Mouse (Mus musculus) frontal cortex, adult 2 months (tissue): ENCODE data around the gene Rin3. TPM values are rescaled to one million over a fixed set of nuclear protein-coding genes. Genes with fewer than 3 reads are reported as not detected.

Experiments used
- DNase-seq, 2 experiments: peaks; one replicate each; pipeline ENCODE4 v3.0.0; 2022; ENCODE audit warnings: low spot score in 1 of 2; ENCODE audit errors: extremely low spot score in 1 of 2
- polyA plus RNA-seq: library from polyadenylated mRNA; depleted of rRNA; stranded (reverse); fragments of >200 nt; gene quantifications from 2 replicates; pipeline ENCODE4 v1.2.3, GENCODE M21; 2012

The Rin3 gene
- polyA plus RNA-seq, 1 experiment, result 1.7 TPM

DNA sequence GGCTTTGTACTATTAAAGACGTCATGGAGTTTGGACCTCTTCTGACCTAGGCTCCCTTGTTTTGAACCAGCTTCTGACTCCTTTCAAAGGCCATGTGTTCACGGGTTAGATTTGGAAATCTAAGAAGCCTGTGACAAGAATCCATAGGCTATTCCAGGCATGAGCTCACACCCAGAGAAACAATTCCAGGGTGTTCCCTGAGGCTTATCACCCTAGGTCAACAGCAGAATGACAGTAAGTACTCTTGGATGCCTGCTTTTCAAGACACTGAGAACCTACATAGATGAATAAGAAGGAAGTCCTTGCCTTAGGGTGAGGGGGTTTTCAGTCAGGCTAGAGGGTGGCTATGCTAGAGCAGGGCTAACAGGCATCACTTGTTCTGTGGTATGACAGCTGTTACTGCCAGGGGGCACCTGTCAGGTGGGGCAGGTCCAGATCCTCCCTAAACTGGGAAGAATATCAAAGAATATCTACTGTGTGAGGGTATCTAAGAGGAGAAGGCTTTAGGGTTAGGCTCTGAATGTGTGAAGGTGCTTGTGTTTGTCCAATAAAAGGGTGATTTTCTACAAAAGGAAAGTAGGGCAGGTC lies 44.0 kb downstream of the Rin3 start:
- DNase-seq, result no peak

DNA sequence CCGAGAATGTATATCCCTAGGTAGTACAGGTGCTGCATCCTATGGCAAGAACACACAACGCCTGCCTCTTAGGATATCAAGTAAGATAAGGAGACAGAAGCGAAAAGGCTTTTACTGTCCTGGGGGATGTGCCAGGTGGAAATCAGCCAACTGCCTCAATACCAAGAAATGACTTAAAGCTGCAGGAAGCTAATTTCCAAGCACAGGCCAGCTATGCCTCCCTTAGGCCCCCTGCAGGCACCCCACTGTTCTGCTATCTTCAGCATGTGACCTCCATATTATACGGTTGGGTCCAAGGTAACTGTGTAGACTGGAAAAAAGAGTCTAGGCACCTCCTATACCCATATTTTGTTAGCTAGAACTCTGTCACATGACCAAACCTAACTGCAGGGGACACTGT lies 44.7 kb downstream of the Rin3 start:
- DNase-seq, result no peak

DNA sequence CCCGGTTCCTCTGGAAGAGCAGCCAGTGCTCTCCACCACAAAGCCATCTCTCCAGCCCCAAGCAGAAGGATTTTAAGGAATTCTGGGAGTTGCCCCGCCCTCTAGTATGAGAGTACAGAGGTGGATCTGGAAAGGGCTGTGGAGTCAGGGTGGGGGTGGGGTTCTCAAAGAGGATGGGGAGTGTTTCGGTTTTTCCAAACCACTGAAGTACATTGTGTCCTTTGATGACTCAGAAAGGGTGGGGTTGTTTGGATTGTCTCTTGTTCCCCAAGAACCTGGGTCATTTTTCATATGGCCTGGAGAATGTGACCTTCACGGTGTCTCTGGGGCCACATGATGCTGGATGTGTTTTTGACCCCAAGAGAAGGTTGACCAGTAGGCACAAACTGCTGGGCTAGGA lies 45.2 kb downstream of the Rin3 start:
- no peak for DNase-seq

DNA sequence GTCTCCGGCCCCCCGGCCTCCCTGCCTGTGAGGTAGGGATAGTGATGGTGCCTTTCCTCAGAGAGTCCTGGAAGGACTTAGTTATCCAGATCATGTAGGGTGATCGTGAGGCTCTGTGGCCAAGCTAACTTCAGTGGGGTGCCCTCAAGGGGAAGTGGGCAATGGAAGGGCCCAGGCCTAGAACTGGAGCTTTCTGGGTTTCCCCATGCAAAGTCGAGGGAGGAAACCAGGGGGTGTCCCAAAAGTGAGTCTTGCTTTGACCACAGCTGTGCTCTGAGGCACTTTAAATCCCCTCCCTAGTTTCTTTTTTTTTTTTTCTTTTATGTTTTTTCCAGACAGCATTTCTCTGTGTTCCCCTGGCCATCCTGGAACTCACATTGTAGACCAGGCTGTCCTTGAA lies 47.3 kb downstream of the Rin3 start:
- no peak for DNase-seq

DNA sequence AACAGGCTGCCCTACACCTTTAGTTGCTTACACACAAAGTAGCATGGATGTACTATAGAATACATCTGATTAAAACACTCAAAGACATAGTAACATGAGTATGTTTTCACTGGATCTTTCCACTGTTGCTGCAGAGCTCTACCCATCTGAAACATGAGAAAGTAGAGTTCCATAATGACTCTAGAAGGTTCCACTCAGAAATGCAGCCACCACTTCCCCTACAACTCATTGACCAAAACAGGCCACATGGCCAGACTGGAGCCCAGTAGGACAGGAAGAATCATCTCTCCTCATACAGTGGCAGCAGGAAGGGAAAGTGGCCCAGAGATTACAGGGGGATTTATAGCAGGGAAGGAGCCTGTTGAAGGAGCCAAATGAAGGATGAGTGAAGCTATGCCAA lies 47.9 kb downstream of the Rin3 start:
- DNase-seq, result no peak

DNA sequence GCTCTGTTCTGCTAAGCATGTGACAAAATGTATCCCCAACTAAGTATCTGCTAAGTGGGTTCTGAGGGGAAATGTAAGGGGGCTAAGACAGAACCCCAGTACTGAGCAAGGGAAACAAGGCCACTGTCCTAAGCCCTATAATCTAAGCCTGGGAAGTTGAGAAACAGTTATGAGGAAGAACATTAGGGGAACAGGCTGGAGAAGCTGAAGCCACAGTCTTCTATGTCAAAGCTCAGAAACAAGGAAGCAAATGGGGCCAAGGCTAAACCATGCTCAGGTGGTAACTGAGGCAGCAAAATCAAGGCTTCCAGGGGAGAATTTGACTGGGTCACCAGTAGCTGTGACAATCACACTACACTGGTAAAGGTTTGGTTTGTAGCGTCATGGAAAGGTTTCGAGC lies 50.3 kb downstream of the Rin3 start:
- DNase-seq, result no peak

DNA sequence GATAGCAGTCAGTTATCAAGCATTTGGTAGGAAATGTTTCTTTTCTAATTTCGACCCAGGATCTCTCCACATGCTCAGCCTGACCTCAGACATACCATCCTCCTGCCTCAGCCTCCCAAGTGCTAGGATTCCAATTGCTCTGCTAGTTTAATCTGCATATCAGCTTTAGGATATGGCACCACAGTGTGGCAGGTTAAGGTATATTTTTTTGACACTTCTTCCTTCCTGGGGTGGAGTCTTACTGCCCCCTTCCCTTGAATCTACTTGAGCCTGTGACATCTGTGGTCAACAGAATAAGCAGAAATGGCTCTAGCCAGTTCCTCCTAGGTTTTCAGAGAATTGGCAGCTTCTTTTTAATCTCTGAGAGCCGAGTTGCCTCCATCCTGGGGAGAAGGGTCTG lies 56.2 kb downstream of the Rin3 start:
- DNase-seq, result peak in 1 of 2 experiments; percentile 20

DNA sequence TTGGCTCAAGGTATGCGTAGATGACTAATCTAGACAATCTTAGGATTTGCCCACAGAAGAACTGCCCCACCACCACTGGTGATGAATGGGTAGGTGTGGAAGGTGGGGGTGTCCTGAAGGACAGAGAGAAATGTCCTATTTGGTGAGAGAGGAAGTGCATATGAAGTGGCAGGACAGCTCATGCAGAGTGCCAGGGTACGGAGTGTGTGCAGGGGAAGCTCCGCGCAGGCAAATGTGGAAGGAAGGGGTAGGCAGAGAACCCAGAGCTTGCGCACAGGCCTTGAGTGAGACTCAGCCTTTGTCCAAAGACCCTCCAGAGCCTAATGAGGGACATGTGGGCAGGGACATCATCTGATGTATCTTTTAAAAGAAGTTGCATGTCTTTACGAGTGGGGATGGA lies 57.6 kb downstream of the Rin3 start:
- no peak for DNase-seq

DNA sequence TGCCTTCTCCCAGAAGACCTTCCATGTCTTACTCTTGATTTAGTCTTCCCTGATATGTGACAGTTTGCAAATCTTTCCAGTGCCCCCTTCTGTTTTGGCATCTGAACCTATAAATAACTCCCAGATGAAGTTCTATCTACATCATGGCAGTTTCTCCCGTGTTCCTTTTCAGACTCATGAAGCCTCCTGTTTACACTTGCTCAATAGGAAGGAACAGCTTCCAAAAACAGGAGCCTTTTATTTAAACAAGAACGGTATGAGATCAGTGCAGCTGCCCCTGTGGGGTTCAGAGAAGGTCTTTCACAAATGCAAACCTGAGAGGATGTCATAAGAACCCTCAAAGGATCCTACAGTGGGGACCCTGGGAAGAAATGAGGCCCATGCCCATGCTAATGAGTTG lies 59.3 kb downstream of the Rin3 start:
- no peak for DNase-seq

DNA sequence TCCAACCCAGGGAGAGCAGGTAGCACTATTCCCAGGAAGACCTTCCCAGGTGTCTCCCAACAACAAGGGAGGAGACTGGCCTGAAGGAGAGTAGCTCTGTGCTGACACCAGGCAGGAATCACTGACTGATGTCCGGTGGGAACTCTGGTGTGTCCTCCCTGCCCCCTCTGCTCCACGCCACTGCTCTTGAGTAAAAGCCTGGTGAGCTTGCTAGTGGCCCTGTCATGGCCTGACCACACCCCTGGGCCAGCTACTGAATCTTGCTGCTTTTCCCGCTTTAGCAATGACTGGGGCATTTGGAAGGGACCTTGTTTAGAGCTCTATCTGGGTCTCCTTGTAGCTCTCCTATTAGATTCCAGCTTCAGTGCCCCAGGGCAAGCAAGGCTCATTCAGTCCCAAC lies 59.8 kb downstream of the Rin3 start:
- no peak for DNase-seq

DNA sequence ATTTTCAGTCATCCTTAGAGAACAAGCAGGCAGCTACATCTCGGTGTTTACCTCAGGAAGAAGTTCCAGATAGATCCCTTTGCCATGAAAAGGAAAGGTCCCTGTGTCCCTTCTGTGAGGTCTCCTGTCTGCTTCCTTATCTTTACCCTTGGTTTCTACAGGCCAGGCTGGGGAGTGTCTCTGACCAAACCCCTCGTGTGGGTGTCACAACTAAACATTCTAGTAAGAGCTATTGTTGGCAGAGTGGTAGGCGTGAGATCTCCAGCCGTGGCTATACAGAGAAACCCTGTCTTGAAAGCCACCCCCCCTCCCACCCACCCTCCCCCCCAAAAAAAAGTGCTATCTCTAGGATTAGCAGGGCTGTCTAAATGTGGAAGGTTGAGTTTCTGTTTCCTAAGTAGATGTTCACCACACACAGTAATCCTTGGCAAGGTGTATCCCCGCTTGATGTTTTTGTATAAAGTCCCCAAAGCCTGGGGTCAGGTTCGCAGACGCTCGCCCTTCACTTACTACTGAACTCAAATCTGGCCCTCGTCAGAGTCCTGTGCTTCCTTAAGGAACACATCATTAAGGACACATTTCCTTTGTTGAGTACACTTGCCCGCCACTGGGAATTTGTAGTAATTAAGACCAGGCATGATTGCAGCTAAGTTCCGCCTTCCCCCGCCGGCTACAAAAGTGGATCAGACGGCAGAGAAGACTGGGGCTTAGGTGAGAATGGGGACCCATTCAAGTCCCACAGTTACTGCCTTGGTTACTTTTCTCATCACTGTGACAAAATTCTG lies 62.4 kb downstream of the Rin3 start:
- no peak for DNase-seq

DNA sequence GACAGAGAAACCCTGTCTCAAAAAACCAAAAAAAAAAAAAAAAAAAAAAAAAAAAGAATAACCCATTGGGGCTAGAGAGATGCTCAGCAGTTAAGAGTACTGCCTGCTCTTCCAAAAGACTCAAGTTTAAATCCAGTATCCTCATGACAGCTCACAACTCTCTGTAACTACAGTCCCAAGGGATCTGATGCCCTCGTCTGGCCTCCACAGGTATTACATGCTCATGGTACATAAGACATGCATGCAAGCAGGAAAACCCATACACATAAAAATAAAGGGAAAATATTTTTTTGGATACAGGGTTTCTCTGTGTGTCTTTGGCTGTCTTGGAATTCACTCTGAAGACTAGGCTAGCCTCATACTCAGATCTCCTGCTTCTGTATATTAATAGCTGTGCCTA lies 63.7 kb downstream of the Rin3 start:
- peak; percentile 13 to 63 for DNase-seq

DNA sequence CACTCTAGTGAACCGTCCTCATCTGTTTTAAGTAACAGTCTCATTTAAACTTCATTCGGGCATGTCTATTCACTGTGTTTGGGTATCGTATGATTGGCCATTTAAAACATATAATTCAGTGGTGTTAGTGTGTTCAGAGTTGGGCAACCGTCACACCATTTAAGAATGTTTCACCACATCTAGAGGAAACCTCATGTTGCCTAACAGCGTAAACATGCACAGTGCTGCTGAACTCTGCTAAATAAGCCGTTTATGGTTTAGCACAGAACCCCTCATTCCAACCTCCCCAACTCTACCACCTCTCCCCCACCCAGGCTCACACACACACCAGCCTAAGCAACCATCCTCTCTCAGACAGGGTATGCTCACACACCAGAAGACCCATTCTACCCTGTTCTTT lies 65.6 kb downstream of the Rin3 start:
- no peak for DNase-seq

DNA sequence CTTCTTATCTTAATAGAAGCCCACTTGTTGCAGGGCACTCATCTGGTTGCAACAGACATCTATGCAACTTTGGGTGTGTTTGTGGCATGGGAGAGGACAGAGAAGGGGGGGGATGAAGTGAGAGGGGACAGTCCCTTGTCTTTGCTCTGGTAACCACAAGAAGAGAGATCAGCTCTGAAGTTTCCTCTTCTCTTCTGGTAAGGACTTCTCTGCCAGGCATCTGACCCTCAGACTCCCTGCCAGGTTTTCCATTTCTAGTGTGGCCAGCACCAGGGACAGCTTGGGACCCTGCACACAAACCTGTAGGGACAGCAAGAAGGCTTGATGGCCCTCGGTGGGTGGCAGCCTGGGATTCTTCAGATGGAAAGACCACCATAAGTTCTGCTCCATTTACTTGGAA lies 68.1 kb downstream of the Rin3 start:
- no peak for DNase-seq

DNA sequence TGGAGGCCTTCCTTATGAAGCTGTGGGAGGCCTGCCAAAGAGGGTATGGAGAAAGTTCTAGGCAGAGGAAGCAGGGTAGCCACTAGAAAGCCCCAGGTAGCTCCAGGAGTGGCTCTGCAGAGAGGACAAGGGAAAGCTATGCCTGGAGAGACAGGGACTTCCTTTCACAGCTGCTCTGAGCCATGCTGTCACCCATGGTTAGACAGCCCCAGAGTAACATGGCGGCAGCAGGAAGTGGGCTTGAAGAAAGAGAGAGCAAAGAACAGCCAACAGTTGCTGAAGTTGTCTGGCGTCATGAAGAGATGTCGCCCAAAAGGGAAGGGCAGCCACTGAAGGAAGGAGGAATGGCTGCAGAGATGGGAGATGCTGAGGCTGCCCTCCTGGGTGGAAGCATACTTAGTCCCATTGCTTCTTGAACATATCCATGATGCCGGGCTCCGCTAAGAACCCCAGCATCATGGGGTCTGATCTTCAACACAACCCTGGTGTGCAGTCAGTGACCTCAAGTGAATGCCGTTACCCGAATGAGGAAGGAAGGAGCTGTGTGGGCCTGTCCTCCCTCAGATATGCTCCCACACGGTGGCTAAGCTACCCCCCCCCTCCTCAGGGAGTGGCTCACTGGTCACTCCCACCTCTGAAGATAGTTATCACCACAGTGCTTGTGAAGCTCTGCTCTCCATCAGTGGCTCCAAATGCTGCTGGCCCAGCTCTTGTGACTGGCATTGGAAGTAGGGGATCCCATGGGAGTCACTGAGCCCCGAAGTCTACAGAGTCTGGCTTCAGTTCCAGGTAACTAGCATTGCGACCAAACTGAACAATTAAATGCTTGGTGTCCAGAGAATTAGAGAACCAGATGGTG lies 71.5 kb downstream of the Rin3 start:
- no peak for DNase-seq

DNA sequence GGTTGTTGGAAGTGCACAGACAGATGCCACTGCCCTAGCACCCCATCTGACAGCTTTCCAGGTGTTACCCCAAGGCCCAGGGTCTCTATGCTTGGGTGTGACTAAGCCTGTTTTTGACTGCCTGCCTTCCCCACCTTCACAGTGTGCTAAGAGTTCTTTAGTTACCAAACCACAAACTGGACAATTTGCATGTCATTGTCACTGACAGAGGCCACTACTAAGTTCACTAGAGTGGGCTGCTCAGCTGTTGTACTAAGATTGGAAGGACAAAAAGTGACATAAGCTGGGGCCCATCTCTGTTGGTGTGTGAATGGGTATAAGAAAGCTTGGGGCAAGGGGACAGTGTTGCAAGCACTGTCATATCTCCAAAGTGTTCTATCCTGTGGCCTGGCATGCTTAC lies 72.9 kb downstream of the Rin3 start:
- no peak for DNase-seq

DNA sequence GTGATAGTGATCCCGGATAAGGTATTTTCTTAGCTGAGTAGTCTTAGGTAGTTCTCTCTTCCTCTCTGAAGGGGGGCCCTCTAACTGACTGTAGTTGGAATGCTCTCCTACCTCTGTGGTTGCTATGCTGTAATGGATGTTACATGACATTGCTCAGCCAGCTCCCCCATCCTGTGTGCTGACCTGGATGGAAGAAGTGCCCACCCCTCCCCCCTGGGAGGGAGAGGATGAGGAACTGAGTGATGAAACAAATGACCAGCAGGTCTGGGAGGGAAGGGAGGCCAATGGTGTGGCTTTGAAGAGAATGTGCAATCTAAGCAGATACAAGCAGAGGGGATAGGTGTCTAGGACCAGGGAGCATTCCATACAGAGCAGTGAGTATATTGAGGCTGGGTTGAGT lies 73.9 kb downstream of the Rin3 start:
- DNase-seq, result no peak

DNA sequence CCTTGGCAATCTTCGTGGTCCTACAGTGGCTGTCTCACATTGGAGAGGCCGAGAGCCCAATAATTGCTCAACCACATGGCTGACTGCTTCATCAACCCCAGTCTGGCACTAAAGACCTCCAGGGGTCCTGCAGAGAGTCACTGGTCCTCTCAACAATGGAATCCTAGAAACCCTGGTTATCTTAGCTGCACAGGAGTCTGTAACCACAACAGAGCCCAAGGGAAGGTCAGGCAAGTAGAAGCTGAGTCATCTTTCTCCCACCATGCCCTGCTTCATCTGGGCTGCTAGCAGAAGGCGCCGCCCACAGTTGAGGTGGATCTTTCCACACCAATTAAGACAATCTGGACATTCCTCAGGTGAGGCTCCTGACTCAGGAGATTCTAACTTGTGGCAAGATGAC lies 76.5 kb downstream of the Rin3 start:
- DNase-seq, result no peak

DNA sequence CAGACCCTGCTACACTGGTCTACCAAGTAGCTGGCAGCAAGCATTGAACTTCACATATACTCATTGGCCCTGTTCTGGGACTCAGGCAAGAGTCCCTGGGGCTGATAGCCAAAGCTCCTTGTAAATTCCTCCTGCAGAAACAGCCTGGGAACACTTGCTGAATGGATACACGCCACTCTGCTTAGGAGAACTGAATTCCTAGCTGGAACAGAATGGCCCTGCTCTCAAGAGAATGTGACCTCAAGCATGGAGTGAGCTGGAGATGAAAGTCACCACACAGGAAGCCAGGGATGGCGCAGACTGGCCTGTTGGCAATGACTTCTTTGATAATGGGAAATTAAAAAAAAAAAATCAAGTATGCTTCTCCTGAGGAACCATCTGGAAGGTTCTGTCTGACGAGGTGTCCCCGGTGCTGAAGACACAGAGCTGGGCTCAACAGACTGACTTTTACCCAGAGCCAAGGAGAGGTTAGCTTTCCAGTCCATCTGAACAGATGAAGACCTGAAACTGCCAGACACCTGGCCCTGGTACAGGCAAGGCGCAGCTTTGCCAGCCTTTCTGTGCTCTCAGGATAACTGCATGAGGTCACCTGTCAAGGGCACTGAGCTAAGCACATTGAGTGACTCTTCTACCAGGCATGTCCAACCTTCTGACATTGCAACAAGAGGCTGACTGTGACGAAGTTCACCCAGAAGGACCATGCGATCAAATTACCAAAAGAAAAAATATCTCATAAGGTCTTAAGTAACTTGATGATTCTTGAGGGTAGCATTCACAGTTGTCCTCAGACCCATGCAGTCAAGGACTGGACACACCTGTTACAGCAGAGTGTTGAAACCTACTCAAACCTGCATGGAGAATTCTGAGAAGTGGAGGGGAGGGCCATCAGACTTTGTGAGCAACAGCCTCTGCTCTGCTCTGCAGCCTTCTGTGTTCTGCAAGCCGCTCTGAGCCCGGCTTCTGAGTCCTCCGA lies 78.6 kb downstream of the Rin3 start:
- DNase-seq, result no peak

DNA sequence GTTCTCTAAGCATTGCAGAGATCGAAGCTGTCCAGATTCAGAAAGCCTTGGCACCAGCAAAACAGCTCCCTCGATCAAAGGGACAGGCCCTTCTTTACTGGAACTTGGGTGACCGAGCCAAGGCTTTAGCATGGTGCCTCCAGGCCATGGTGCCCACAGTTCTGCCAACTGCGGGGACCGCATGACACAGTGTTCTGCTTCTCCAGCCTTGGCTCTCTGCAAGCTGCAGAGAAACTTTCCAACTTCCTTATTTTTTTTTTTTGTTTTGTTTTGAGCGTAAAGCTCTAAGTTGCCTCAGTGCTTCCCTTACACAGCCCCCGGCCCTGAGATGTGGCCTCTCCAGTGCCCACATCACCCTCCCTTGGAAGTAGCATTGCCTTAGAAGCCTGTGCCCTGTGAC lies 82.2 kb downstream of the Rin3 start:
- no peak for DNase-seq
